Mouse (Mus musculus): Measurements from ENCODE around the gene Ttc26.
"Not testable (repeated sequence)": the region's sequence is repeated elsewhere in the genome, so short reads cannot be mapped to it uniquely, and the experiment has no call there.

Gene Ttc26

DNA sequence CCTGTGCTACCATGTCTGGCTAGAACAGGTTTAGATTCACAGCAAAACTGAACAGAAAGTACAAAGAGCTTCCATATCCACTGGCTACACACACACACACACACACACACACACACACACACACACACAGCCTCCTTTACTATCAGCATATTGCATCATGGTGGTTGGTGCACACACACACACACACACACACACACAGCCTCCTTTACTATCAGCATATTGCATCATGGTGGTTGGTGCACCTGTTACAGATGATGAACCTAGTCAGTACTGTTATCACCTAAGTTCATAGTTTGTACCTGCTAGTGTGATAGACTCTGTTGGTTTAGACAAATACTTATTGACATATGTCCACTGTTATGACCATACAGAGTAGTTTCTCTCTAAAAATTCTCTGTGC, 75.2 kb downstream of the Ttc26 start:
- DNase-seq (ENCODE audit: low read depth, low spot score) = not testable (repeated sequence)

DNA sequence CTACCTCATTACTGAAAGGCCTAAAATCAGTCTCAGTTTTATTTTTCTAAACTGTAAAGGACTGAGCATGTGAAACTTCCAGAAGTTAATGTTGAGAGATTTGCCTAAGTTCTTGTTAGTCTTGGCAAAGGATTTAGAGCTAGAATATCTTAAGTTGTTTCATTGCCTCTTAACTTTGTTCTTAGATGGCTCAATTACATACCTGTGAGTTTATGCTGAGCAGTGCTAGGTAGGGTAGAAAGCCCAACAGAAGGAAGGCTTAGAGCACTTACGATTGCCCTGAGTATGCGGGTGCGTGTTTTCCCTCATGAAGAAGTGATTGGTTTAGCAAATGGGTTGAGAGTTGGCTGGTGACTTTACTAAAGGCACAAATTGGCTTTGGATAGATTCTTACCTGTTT, 76.8 kb downstream of the Ttc26 start:
- no peak for DNase-seq (ENCODE audit: low read depth, low spot score)

- no peak for DNase-seq (ENCODE audit: low read depth, low spot score)
Measured at GRCm38 (mm10) chr6:38469591-38469990, 88.3 kb downstream of the Ttc26 start.

Data from brain, embryonic 18.5 days (tissue).